Mouse (Mus musculus): ENCODE measurements around the gene Arid1b.

DNA sequence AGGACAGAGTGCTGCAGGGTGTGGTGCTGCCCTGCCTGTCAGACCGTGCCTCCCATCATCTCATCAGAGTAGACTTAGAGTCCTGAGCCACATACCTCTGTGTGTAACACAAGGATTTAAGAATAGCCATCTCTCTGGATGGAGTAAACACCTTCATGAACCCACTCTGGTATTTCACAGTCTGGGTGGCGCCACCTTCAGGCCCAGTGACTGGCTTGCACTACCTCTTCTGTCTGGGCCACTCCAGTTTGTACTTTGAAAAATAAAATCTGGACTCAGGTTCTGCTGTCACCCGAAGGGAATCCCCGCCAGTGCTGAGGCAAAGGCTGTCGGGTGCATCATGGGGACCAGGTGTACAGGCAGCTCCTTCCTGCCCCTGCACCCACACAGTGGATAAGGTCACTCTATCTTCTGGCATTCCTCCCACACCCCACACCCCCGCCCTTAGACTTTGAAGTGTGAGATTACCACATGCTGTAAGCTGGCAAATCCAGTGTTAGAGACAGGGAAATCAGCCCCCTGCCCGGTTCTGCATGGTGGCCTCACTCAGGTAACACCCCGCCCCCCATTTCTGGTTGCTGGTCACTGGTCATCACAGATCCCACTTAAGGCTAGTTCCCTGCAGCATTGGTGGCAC, 327.6 kb downstream of the Arid1b start:
- TF ChIP-seq ZNF384 (IDR thresholded peaks at IDR 0.05; ENCODE audit: low read depth, low read length) = no peak
- no peak for TF ChIP-seq MAFK (IDR thresholded peaks at IDR 0.05; ENCODE audit: insufficient read depth, low read depth, low read length)

All from ES-E14 (cell line).